Mouse (Mus musculus) midbrain, embryonic 15.5 days (tissue): Measurements from ENCODE around the gene Sf3b3. TPM values are rescaled to one million over a fixed set of nuclear protein-coding genes. Genes with fewer than 3 reads are reported as not detected.

Experiments
- ATAC-seq: fragments of 200-750 bp; cut with Nextera tagmentation; replicated peaks from 2 replicates; pipeline ENCODE4 v1.8.0; 2017; ENCODE audit warnings: moderate TSS enrichment
- H3K27ac ChIP-seq: fragments of 300-500 bp; sonication (generic); 2 replicates; pipeline ENCODE4 v1.5.1; 2015; ENCODE audit warnings: mild to moderate bottlenecking, inconsistent platforms
- H3K27me3 ChIP-seq: fragments of 300-500 bp; sonication (generic); replicated peaks from 2 replicates; pipeline ENCODE4 v1.6.1; 2015; ENCODE audit warnings: inconsistent platforms
- H3K36me3 ChIP-seq: fragments of 300-500 bp; sonication (generic); replicated peaks from 2 replicates; pipeline ENCODE4 v1.6.1; 2015; ENCODE audit warnings: inconsistent platforms
- H3K4me1 ChIP-seq: fragments of 300-500 bp; sonication (generic); 2 replicates; pipeline ENCODE4 v1.6.1; 2015; ENCODE audit warnings: inconsistent platforms
- H3K4me2 ChIP-seq: fragments of 300-500 bp; sonication (generic); 2 replicates; pipeline ENCODE4 v1.6.1; 2015; ENCODE audit warnings: inconsistent platforms, mild to moderate bottlenecking, moderate library complexity
- H3K4me3 ChIP-seq: fragments of 300-500 bp; sonication (generic); 2 replicates; pipeline ENCODE4 v1.5.1; 2015; ENCODE audit warnings: mild to moderate bottlenecking, inconsistent platforms
- H3K9ac ChIP-seq: fragments of 300-500 bp; sonication (generic); 2 replicates; pipeline ENCODE4 v1.6.1; 2015; ENCODE audit warnings: mild to moderate bottlenecking, inconsistent platforms
- H3K9me3 ChIP-seq: fragments of 300-500 bp; sonication (generic); 2 replicates; pipeline ENCODE4 v1.6.1; 2016; ENCODE audit warnings: inconsistent platforms
- WGBS: fragments of 180-500 bp; shearing (Covaris S2); methylation state at CpG from one replicate; pipeline ENCODE4 v1.1.7; 2015; ENCODE audit warnings: mixed read lengths; 5-methylcytosine and 5-hydroxymethylcytosine counted together
- polyA plus RNA-seq: library from polyadenylated mRNA; unstranded; fragments of >200 nt; fragmentation: Nextera tagmentation; extraction: Ambion mirVana; gene quantifications from 2 replicates; pipeline ENCODE4 v1.2.1, GENCODE M21; 2015

Gene Sf3b3
- polyA plus RNA-seq, 1 experiment from 2014 or later: 101 TPM

DNA sequence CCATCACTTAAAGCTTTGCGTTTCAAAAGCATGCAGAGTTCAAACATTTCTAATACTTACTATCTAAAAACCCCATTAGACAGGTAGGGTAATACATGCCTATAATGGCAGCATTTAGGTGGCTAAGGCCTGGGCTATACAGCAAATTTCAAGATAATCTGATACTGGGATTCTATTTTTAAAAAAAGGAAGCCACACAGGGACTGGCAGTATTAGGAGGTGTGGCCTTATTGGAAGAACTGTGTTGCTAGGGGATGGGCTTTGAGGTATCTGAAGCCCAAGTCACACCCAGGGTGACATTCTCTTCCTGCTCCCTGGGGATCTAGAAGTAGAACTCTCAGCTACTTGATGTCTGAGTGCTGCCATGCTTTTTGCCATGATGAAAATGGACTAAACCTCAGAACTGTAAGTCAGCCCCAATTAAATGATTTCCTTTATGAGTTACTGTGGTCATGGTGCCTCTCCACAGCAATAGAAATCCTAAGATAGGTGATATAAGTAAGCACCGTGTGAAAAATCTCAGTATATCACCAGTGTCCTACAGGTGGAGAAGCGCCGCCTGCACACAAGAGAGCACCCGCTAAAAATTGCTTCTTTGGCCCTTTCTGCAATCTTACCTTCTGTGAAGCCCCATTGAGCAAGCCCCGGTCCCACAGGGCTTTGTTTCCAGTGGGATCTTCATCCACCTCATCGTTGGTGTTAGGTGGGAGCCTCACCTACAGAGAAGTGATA, 34.1 kb downstream of the Sf3b3 start:
- peaks cover 82% of the 10 kb centered on the region for H3K36me3 ChIP-seq
- H3K9ac ChIP-seq: no peak overlapping the region
- no peaks in the 10 kb centered on the region for H3K4me1 ChIP-seq
- no peak overlapping the region for H3K4me3 ChIP-seq
- ATAC-seq: no peak
- no peak overlapping the region for H3K4me2 ChIP-seq
- no peak overlapping the region for H3K27ac ChIP-seq
- no peaks in the 10 kb centered on the region for H3K9me3 ChIP-seq
- WGBS: 98% methylated on average over 7 of the region's 7 CpGs
- no peaks in the 10 kb centered on the region for H3K27me3 ChIP-seq

DNA sequence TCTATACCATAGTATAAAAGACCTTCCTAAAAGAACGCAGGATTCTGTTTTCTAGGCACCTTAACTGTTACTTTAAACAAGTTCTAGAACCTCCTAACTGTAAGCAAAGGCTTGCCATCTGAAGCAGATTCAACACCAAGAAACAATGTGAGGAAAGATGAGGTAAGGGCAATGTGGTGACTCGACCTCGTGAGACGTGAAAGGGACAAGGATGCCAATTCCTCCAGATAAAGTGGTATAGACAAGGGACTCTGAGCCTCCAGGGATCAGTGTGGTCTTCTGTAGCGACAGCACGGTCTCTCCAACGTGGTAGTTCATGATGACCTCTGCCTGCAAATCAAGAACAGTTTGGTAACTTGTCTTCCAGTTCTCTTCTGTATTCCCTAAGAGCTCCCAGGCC, 34.8 kb downstream of the Sf3b3 start:
- H3K36me3 ChIP-seq: peaks cover 75% of the 10 kb centered on the region
- no peak overlapping the region for H3K4me3 ChIP-seq
- no peaks in the 10 kb centered on the region for H3K27me3 ChIP-seq
- no peaks in the 10 kb centered on the region for H3K9me3 ChIP-seq
- no peak for ATAC-seq
- WGBS: 94% methylated on average over 7 of the region's 7 CpGs
- H3K4me1 ChIP-seq: no peaks in the 10 kb centered on the region
- no peak overlapping the region for H3K27ac ChIP-seq
- no peak overlapping the region for H3K4me2 ChIP-seq
- no peak overlapping the region for H3K9ac ChIP-seq

DNA sequence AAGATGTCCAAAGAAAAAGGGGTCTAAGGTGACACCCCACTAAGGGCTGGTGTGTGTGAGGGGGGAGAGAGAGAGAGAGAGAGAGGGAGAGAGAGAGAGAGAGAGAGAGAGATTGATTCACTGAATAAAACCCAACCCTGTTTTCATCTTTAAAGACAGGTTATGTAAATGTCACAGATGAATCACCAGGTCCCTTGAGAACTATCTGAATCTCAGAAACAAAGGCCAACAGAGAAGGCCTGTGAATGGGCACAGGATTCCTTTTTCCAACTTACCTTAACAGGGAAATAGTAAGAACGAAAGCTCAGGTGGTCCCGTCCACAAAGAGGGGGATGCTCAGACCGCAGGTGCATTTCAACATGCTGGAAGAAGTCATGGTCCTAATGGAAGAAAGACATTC, 35.5 kb downstream of the Sf3b3 start:
- Histone ChIP-seq H3K4me2 (no peak overlapping the region), H3K27me3 (no peaks in the 10 kb centered on the region), H3K9me3 (no peaks in the 10 kb centered on the region), H3K4me1 (no peaks in the 10 kb centered on the region), H3K9ac (no peak overlapping the region), H3K36me3 (peaks cover 70% of the 10 kb centered on the region), H3K4me3 (no peak overlapping the region), H3K27ac (no peak overlapping the region)
- 97% methylated on average over 3 of the region's 3 CpGs for WGBS
- ATAC-seq: no peak

DNA sequence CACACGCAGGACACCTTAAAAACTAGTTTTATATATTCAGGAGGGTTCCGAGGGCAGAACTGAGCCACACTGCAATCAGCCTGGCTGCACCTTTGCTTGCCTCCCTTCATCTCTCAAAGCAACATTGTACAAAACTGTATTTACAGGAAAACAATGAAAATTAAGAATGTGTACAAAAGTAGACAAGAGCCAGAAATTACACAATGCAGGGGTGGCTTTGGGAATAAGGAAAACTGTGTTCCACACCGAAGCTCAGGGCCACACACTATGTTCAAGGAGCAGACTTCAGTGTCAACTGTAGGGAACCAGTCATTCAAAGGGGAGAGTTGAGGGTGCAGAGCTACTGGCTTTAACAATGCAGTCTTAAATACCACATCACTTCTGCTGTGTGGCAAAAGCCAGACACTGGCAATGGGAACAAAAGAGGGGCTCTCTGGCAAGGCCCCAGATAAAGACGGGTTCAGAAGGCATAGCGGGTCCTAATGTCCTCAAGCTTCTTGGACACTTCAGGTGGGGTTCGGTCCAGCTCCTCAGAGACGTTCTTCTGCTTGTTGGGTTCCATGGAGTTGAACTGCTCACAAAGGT, 36.0 kb downstream of the Sf3b3 start:
- peaks cover 65% of the 10 kb centered on the region for H3K36me3 ChIP-seq
- no peaks in the 10 kb centered on the region for H3K4me1 ChIP-seq
- no peaks in the 10 kb centered on the region for H3K27me3 ChIP-seq
- 89% methylated on average over 7 of the region's 7 CpGs for WGBS
- no peak overlapping the region for H3K4me3 ChIP-seq
- no peak for ATAC-seq
- no peak overlapping the region for H3K27ac ChIP-seq
- no peak overlapping the region for H3K4me2 ChIP-seq
- no peak overlapping the region for H3K9ac ChIP-seq
- H3K9me3 ChIP-seq: no peaks in the 10 kb centered on the region

DNA sequence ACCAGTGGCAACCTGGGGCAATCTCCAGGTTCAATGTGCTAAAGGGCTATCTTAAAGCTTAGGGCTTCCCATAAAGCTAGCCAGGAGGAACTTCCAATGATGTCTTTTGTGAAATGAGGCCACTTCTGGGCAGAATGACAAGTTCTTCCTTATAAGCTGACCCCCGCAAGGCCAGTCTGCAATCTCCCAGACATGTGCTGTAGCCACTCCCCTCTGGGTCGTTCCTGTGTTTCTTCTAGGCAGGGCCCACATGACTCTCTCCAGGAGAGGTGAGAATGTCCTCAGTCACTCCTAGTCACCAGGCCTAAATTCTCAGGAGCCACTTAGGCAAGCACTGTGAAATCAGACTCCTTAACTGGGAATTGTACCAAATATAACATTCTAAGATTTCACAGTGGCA, 36.8 kb downstream of the Sf3b3 start:
- H3K27ac ChIP-seq: no peak overlapping the region
- H3K36me3 ChIP-seq: peaks cover 58% of the 10 kb centered on the region
- no peaks in the 10 kb centered on the region for H3K4me1 ChIP-seq
- no peaks in the 10 kb centered on the region for H3K27me3 ChIP-seq
- no peak for ATAC-seq
- H3K4me3 ChIP-seq: no peak overlapping the region
- H3K9me3 ChIP-seq: no peaks in the 10 kb centered on the region
- 72% methylated on average over 2 of the region's 2 CpGs for WGBS
- no peak overlapping the region for H3K9ac ChIP-seq
- no peak overlapping the region for H3K4me2 ChIP-seq

DNA sequence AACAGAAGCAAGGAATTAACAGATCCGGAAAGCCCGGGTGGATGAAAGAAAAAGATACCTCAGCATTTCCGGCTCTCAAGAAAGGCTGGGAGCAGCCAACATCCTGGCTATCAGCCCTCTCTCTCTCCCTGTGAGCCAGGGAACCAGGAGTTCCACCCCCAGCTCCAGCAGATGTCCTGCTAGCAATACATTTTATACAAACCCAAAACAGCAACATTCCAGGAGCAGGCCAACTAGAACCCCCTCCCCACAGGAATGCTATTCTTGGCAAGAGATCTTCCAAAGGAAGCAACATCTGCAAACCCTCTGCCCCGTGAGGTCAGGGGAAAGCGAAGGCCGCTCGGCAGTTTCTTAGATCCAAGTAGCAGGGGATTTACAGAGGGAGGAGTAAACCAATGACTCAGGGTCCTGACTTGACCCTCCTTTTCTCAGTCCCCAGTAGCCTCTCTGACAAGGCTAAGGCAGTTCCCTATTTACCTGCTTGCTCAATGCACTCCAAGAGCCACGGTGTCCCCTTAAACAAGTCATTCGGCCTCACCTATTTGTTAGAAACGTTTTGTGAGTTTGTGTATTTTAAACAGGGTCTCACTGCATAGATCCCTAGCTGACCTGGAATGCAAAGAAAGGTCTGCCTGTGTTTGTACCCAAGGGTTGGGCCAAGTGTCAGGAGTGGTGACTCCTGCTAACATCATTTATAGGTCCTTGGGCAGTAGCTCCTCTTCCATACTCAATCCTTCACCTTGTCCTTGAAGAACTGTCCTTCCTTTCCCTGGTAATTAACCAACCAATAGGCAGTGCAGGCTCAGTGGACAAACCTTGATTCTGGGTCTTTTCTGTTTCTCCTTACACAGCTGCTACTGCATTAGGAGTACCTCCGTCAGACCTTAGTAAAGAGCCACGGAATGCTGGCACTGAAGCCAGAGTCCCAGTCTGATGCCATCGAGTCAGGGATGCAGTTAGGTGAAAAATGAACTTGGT, 37.8 kb downstream of the Sf3b3 start:
- 71% methylated on average over 13 of the region's 13 CpGs for WGBS
- Histone ChIP-seq H3K27me3 (no peaks in the 10 kb centered on the region), H3K9me3 (no peaks in the 10 kb centered on the region), H3K4me2 (no peak overlapping the region), H3K9ac (no peak overlapping the region), H3K36me3 (peaks cover 48% of the 10 kb centered on the region), H3K4me1 (no peaks in the 10 kb centered on the region), H3K27ac (no peak overlapping the region), H3K4me3 (no peak overlapping the region)
- ATAC-seq: no peak

DNA sequence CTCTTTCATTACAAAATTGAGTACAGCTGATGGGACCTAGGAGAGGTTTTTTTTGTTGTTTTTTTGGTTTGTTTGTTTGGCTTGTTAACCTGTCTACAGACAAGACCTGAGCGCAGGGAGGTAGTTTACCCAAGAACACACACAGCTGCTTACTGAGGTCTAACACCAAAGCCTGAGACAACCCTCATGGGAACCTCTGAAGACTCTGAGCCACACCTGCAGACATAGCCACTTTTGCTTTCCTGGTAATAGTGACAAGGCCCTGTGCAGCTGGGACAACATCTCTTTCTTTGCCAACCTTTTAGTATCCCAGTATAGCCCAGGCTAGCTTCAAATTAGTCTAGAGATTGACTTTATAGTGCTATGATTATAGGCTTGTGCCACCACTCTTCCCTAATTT, 40.4 kb downstream of the Sf3b3 start:
- no peaks in the 10 kb centered on the region for H3K27me3 ChIP-seq
- H3K27ac ChIP-seq: no peak overlapping the region
- no peak for ATAC-seq
- WGBS: 91% methylated on average over 1 of the region's 1 CpGs
- peaks cover 22% of the 10 kb centered on the region for H3K36me3 ChIP-seq
- no peak overlapping the region for H3K4me3 ChIP-seq
- no peaks in the 10 kb centered on the region for H3K9me3 ChIP-seq
- H3K4me2 ChIP-seq: no peak overlapping the region
- H3K9ac ChIP-seq: no peak overlapping the region
- no peaks in the 10 kb centered on the region for H3K4me1 ChIP-seq

DNA sequence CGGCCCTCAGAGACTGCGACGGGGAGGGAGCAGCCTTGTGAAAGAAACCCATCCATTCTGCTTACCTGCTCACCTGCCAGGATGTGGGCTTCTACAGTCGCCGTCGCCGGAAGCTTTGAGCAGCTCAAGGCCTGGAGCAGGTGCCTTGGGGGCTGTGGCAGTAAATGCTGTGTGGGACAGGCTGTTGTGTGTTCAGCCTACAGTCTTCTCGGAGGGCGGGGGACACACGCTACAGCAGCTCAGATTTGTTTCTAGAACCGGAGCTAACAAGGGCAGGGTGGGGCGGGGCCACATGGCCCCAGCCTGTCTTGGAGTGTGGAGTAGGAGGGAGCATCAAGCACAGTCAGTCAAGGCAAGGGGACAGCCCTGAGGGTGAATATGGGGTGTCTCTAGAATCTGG, 40.9 kb downstream of the Sf3b3 start, which contains the start of gene Il34:
Gene Il34, minus strand, starts transcription at position 256 of the 400 bp plus-strand sequence.
- ATAC-seq: no peak
- WGBS: 41% methylated on average over 12 of the region's 12 CpGs
- no peaks in the 10 kb centered on the region for H3K9me3 ChIP-seq
- no peak within 1 kb of the TSS for H3K4me2 ChIP-seq
- no peak within 1 kb of the TSS for H3K27ac ChIP-seq
- H3K4me3 ChIP-seq: no peak within 1 kb of the TSS
- H3K36me3 ChIP-seq: peaks cover 17% of the 10 kb centered on the region
- H3K27me3 ChIP-seq: no peaks in the 10 kb centered on the region
- no peaks in the 10 kb centered on the region for H3K4me1 ChIP-seq
- H3K9ac ChIP-seq: no peak within 1 kb of the TSS

DNA sequence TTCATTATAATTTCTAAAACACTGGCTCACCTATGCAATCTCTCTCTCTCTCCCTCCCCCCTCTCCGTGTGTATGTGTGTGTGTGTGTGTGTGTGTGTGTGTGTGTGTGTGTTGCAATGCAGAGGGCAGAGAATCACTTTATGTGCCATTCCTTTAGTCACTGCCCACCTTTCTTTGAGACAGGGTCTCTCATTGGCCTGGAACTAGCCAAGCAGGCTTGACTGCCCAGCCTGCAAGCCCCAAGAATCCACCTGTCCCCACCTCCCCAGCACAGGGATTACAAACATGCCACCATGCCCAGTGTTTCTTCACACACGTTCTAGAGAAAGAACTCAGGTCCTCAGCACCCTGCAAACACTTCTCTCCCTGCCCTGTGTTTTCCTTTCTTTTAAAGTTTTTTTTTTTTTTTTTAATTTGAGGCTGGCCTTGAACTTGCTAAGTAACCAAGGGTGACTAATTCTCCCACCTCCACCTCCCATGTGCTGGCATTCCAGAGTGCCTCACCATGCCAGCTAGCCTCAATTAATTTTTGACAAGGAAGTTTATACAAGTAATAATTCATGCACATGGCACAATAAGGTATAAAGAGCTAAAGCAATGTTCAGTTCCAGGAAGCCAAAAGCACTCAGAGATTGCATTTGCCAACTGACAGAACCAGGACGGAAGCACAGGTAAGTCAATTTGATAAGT, 41.6 kb downstream of the Sf3b3 start:
- peaks cover 12% of the 10 kb centered on the region for H3K36me3 ChIP-seq
- no peak for ATAC-seq
- H3K27me3 ChIP-seq: no peaks in the 10 kb centered on the region
- WGBS: 68% methylated on average over 3 of the region's 3 CpGs
- H3K4me3 ChIP-seq: no peak overlapping the region
- H3K27ac ChIP-seq: no peak overlapping the region
- H3K4me1 ChIP-seq: no peaks in the 10 kb centered on the region
- H3K9me3 ChIP-seq: no peaks in the 10 kb centered on the region
- H3K9ac ChIP-seq: no peak overlapping the region
- no peak overlapping the region for H3K4me2 ChIP-seq

DNA sequence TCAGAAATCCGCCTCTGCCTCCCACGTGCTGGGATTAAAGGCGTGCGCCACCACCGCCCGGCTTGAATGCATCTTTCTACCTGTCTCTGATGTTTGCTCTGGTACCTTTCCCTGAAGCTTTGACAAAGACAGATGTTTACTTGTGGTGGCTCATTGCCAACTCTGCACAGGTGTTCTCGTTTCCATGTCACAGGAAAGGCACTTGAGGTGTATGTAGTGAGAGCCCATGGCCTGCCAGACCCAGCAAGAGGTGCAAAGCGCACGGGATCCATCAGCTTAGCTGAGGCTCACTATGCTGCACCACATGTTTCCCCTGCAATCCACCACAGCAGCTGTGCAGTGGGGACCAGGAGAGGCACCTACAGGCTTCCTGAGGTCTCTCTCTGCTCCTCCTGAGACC, 42.7 kb downstream of the Sf3b3 start:
- 0 out of 2 replicates have a peak, but pooled peaks cover under 1% of the 10 kb centered on the region for H3K36me3 ChIP-seq
- 90% methylated on average over 9 of the region's 9 CpGs for WGBS
- H3K4me3 ChIP-seq: no peak overlapping the region
- no peaks in the 10 kb centered on the region for H3K9me3 ChIP-seq
- H3K4me1 ChIP-seq: no peaks in the 10 kb centered on the region
- no peak overlapping the region for H3K27ac ChIP-seq
- no peaks in the 10 kb centered on the region for H3K27me3 ChIP-seq
- H3K4me2 ChIP-seq: no peak overlapping the region
- no peak for ATAC-seq
- H3K9ac ChIP-seq: no peak overlapping the region

DNA sequence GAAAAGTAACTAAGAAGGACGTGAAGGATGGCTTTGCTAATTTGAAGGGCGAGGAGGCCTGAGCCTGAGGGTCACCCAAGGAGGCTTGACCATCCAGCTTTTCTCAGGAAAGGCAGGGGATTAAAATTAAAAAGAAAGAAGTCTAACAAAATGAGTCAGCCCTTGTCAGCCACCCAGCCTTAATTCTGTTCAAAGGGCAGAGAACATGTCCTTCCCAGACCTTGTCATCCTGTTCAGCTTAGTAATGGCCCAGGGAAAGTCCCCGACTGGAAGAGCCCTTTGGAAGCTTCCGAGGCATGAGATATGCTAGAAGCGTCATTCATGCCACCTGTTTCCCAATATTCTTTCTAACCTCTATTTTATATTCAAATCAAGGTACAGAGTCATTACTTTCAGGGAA, 43.6 kb downstream of the Sf3b3 start:
- Histone ChIP-seq H3K4me1 (no peaks in the 10 kb centered on the region), H3K4me2 (no peak overlapping the region), H3K36me3 (no peaks in the 10 kb centered on the region), H3K27me3 (no peaks in the 10 kb centered on the region), H3K9ac (no peak overlapping the region), H3K9me3 (no peaks in the 10 kb centered on the region), H3K27ac (no peak overlapping the region), H3K4me3 (no peak overlapping the region)
- ATAC-seq: no peak
- WGBS: 73% methylated on average over 5 of the region's 5 CpGs

DNA sequence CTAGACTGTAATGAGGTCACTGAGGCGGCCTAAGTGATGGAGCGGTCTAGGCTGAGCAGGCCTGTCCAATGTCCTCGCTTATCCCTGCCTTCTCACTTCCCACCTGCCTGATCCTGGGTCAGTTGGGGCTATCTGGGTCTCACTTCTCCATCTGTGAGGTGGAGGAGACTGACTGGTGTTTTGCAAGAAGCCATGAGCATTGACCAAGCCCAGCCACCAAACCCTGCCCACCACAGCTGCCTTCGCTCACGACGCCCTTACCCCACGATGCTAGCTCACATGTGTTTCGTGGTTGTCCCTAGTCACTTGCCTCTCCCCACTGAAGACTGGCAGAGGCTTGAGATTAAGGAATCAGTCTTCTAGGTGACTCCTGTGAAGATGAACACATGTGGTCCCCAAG, 49.5 kb downstream of the Sf3b3 start:
- no peaks in the 10 kb centered on the region for H3K4me1 ChIP-seq
- ATAC-seq: no peak
- 95% methylated on average over 8 of the region's 8 CpGs for WGBS

More for the DNA sequence above, 49.5 kb downstream of the Sf3b3 start:
- Histone ChIP-seq H3K36me3 (no peaks in the 10 kb centered on the region), H3K9me3 (no peaks in the 10 kb centered on the region), H3K4me3 (no peak overlapping the region), H3K27ac (no peak overlapping the region), H3K4me2 (no peak overlapping the region), H3K27me3 (no peaks in the 10 kb centered on the region), H3K9ac (no peak overlapping the region)
